Mouse (Mus musculus): ENCODE measurements around the gene Tjp2. TPM values are rescaled to one million over a fixed set of nuclear protein-coding genes. Genes with fewer than 3 reads are reported as not detected.

Tjp2 gene
- total RNA-seq (2014; rRNA removed; ENCODE audit: low replicate concordance) (15.7 and 25.2 TPM in 2 replicates), polyA plus RNA-seq (2015; fragmentation: Nextera tagmentation; extraction: Ambion mirVana) (12.5 and 13.0 TPM in 2 replicates)

DNA sequence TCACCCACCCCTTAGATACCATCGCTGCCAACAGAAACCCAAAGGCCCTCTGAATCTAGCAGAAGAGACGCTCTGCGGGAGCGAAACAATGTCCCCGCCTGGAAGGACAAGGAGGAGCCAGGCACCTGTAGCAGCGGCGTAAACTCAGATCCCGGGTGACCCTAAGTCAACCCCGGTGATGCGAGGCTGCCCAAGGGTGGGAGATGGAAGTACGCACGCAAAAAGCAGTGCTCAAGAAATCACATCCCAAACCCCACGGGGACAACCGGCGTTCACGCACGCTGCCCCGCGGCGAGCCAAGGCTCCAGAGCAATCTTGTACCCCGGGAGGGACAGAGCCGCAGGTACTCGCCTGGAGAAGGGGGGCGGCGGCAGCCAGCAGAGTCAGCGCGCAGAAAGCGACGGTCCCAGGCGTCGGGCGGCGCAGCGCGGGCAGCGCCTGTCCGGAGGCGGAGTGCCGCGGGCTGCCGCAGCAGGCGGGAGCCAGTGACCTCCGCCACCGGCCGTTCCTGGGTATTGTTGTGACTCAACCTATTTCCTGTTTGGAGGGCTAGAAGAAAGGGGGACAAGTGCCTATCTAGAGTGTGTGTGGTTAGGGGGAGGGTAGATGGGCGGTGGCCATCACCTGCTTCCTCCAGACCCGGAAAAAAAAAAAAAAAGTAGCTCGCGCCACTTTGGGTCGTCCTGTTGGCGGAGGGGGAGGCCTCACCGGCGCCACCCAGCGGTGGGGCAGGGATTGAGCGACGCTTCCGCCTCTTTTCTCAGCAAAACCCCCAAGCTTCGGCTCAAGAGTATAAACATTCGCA lies at the start of gene Tjp2:
TSS of gene Tjp2 (minus strand) at position 531 of the 805 bp plus-strand sequence.
- peak; percentile 76 for ATAC-seq (ENCODE audit: insufficient read depth, low read depth)

GRCm38 (mm10) chr19:24274281-24274680 lies 49.5 kb upstream of the Tjp2 start:
- Histone ChIP-seq H3K4me2 (ENCODE audit: low read depth, low read length) (no peak overlapping the region), H3K27ac (ENCODE audit: low read depth) (no peak overlapping the region), H3K27me3 (ENCODE audit: control insufficient read depth, insufficient read depth, low read length) (no peaks in the 10 kb centered on the region), H3K36me3 (replicated peaks; ENCODE audit: control insufficient read depth, insufficient read depth, low read length) (peaks cover 24% of the 10 kb centered on the region), H3K9ac (replicated peaks; ENCODE audit: low read depth, low read length) (no peak overlapping the region), H3K4me3 (ENCODE audit: low read depth, low read length) (no peak overlapping the region), H3K9me3 (replicated peaks; ENCODE audit: control insufficient read depth, low read length) (no peaks in the 10 kb centered on the region), H3K4me1 (ENCODE audit: control insufficient read depth, insufficient read depth) (0 out of 2 replicates have a peak, but pooled peaks cover 3% of the 10 kb centered on the region)
- DNase-seq (ENCODE audit: low spot score) (no peak), ATAC-seq (ENCODE audit: insufficient read depth, low read depth) (no peak)
- TF ChIP-seq EP300 (IDR thresholded peaks at IDR 0.05; ENCODE audit: low read depth), result no peak
- TF ChIP-seq CTCF (IDR thresholded peaks at IDR 0.05; ENCODE audit: low read depth), result no peak
- WGBS, result 59% methylated on average over 3 of the region's 3 CpGs

More for the DNA sequence above, at the start of gene Tjp2:
- Histone ChIP-seq H3K27ac (ENCODE audit: low read depth) (peak within 1 kb of the TSS; percentile 91), H3K4me3 (ENCODE audit: low read depth, low read length) (peak within 1 kb of the TSS; percentile 79), H3K4me2 (ENCODE audit: low read depth, low read length) (peak within 1 kb of the TSS; percentile 83), H3K9me3 (replicated peaks; ENCODE audit: control insufficient read depth, low read length) (no peaks in the 10 kb centered on the region), H3K4me1 (ENCODE audit: control insufficient read depth, insufficient read depth) (no peaks in the 10 kb centered on the region; the same call in 1 of the 2 replicates), H3K9ac (replicated peaks; ENCODE audit: low read depth, low read length) (peak within 1 kb of the TSS; percentile 72), H3K36me3 (replicated peaks; ENCODE audit: control insufficient read depth, insufficient read depth, low read length) (no peaks in the 10 kb centered on the region), H3K27me3 (ENCODE audit: control insufficient read depth, insufficient read depth, low read length) (no peaks in the 10 kb centered on the region)
- WGBS, result 0% methylated on average over 58 of the region's 59 CpGs
- DNase-seq (ENCODE audit: low spot score), result peak; percentile 68
- TF ChIP-seq CTCF (IDR thresholded peaks at IDR 0.05; ENCODE audit: low read depth) (peak; percentile 61), EP300 (IDR thresholded peaks at IDR 0.05; ENCODE audit: low read depth) (no peak; the same call in 1 of the 2 replicates)

DNA sequence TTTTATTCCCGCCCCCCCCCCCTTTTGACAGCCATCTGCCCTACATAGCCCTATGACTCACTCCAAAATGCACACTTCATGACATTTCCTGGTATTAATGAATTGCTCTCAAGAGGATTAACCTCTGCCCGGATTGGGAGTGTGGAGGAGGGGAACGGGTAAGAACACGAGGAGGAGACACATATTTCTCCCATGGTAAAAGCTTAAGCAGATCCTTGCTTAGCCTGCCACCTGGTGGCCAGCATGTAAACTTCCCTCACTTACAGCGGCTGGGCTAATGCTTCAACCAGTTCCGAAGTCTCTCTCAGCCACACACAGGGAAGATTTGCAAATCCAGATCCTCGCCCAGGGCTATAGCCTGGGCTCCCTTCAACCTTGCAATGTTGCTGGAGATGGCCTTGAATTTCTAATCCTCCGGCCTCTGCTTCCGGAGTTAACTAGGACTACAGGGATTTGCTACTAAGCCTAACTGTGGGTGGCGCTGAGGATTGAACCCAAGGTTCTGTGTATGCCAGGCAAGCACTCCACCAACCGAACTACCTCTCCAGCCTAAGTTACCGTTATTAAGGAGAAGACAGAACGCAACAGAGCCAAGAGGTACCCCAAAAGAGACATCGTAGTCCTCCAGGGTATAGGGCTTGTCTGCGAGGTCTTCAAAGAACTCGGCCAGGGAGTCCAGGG lies 47.1 kb upstream of the Tjp2 start:
- Histone ChIP-seq H3K9ac (replicated peaks; ENCODE audit: low read depth, low read length) (no peak overlapping the region), H3K27me3 (ENCODE audit: control insufficient read depth, insufficient read depth, low read length) (no peaks in the 10 kb centered on the region), H3K9me3 (replicated peaks; ENCODE audit: control insufficient read depth, low read length) (no peaks in the 10 kb centered on the region), H3K4me2 (ENCODE audit: low read depth, low read length) (peak overlapping the region; percentile 45), H3K4me1 (ENCODE audit: control insufficient read depth, insufficient read depth) (no peaks in the 10 kb centered on the region), H3K27ac (ENCODE audit: low read depth) (no peak overlapping the region), H3K4me3 (ENCODE audit: low read depth, low read length) (0 out of 2 replicates have a peak overlapping the region, but pooled peaks have one; percentile 7), H3K36me3 (replicated peaks; ENCODE audit: control insufficient read depth, insufficient read depth, low read length) (peaks cover 44% of the 10 kb centered on the region)
- peak; percentile 94 for TF ChIP-seq CTCF (IDR thresholded peaks at IDR 0.05; ENCODE audit: low read depth)
- no peak for TF ChIP-seq EP300 (IDR thresholded peaks at IDR 0.05; ENCODE audit: low read depth)
- peak; percentile 89 for ATAC-seq (ENCODE audit: insufficient read depth, low read depth)
- WGBS, result 41% methylated on average over 16 of the region's 16 CpGs
- DNase-seq (ENCODE audit: low spot score), result peak; percentile 89

- Histone ChIP-seq H3K4me3 (ENCODE audit: low read depth, low read length) (0 out of 2 replicates have a peak overlapping the region, but pooled peaks have one; percentile 7), H3K27me3 (ENCODE audit: control insufficient read depth, insufficient read depth, low read length) (no peaks in the 10 kb centered on the region)
- DNase-seq (ENCODE audit: low spot score), result no peak
Observed at GRCm38 (mm10) chr19:24271326-24271725, 46.5 kb upstream of the Tjp2 start.

GRCm38 (mm10) chr19:24268531-24268930 lies 43.7 kb upstream of the Tjp2 start:
- H3K4me1 ChIP-seq (ENCODE audit: control insufficient read depth, insufficient read depth), result no peaks in the 10 kb centered on the region
- H3K27ac ChIP-seq (ENCODE audit: low read depth), result no peak overlapping the region
- no peaks in the 10 kb centered on the region for H3K27me3 ChIP-seq (ENCODE audit: control insufficient read depth, insufficient read depth, low read length)
- no peak for TF ChIP-seq CTCF (IDR thresholded peaks at IDR 0.05; ENCODE audit: low read depth)
- no peak for TF ChIP-seq EP300 (IDR thresholded peaks at IDR 0.05; ENCODE audit: low read depth)
- DNase-seq (ENCODE audit: low spot score), result no peak
- H3K9me3 ChIP-seq (replicated peaks; ENCODE audit: control insufficient read depth, low read length), result no peaks in the 10 kb centered on the region
- H3K36me3 ChIP-seq (replicated peaks; ENCODE audit: control insufficient read depth, insufficient read depth, low read length), result peaks cover 53% of the 10 kb centered on the region
- ATAC-seq (ENCODE audit: insufficient read depth, low read depth), result no peak
- H3K4me3 ChIP-seq (ENCODE audit: low read depth, low read length), result no peak overlapping the region
- H3K4me2 ChIP-seq (ENCODE audit: low read depth, low read length), result no peak overlapping the region
- H3K9ac ChIP-seq (replicated peaks; ENCODE audit: low read depth, low read length), result no peak overlapping the region
- WGBS, result 71% methylated on average over 4 of the region's 4 CpGs

More at GRCm38 (mm10) chr19:24271326-24271725, 46.5 kb upstream of the Tjp2 start:
- Histone ChIP-seq H3K9me3 (replicated peaks; ENCODE audit: control insufficient read depth, low read length) (no peaks in the 10 kb centered on the region), H3K9ac (replicated peaks; ENCODE audit: low read depth, low read length) (no peak overlapping the region), H3K36me3 (replicated peaks; ENCODE audit: control insufficient read depth, insufficient read depth, low read length) (peaks cover 43% of the 10 kb centered on the region), H3K4me1 (ENCODE audit: control insufficient read depth, insufficient read depth) (no peaks in the 10 kb centered on the region), H3K27ac (ENCODE audit: low read depth) (no peak overlapping the region), H3K4me2 (ENCODE audit: low read depth, low read length) (peak overlapping the region; percentile 45)
- TF ChIP-seq CTCF (IDR thresholded peaks at IDR 0.05; ENCODE audit: low read depth) (no peak), EP300 (IDR thresholded peaks at IDR 0.05; ENCODE audit: low read depth) (no peak)
- ATAC-seq (ENCODE audit: insufficient read depth, low read depth), result peak; percentile 72
- WGBS, result 45% methylated on average over 7 of the region's 7 CpGs

Measured in heart, postnatal 0 days (tissue).